Mouse (Mus musculus) kidney, embryonic 16.5 days (tissue): ENCODE data around the gene Tpm1. TPM values are rescaled to one million over a fixed set of nuclear protein-coding genes. Genes with fewer than 3 reads are reported as not detected.

Source experiments
- ATAC-seq: fragments of 200-750 bp; cut with Nextera tagmentation; 2 replicates; pipeline ENCODE4 v1.8.0; 2017; ENCODE audit warnings: moderate TSS enrichment; ENCODE audit not compliant: low FRiP score, low TSS enrichment
- H3K27ac ChIP-seq: fragments of 300-500 bp; sonication (generic); 2 replicates; pipeline ENCODE4 v1.5.1; 2014; ENCODE audit warnings: low read length
- H3K27me3 ChIP-seq: fragments of 300-500 bp; sonication (generic); 2 replicates; pipeline ENCODE4 v1.6.1; 2014; ENCODE audit warnings: low read length, control low read depth, mixed read lengths; ENCODE audit not compliant: insufficient read depth
- H3K36me3 ChIP-seq: fragments of 300-500 bp; sonication (generic); 2 replicates; pipeline ENCODE4 v1.6.1; 2014; ENCODE audit warnings: low read length, control low read depth, mixed read lengths; ENCODE audit not compliant: insufficient read depth
- H3K4me1 ChIP-seq: fragments of 300-500 bp; sonication (generic); 2 replicates; pipeline ENCODE4 v1.6.1; 2014; ENCODE audit warnings: low read length, control low read depth, mixed read lengths; ENCODE audit not compliant: insufficient read depth
- H3K4me2 ChIP-seq: fragments of 300-500 bp; sonication (generic); replicated peaks from 2 replicates; pipeline ENCODE4 v1.6.1; 2014; ENCODE audit warnings: low read depth, low read length
- H3K4me3 ChIP-seq: fragments of 300-500 bp; sonication (generic); 2 replicates; pipeline ENCODE4 v1.5.1; 2014; ENCODE audit warnings: mild to moderate bottlenecking, low read length
- H3K9ac ChIP-seq: fragments of 300-500 bp; sonication (generic); replicated peaks from 2 replicates; pipeline ENCODE4 v1.6.1; 2014; ENCODE audit warnings: low read length
- H3K9me3 ChIP-seq: fragments of 300-500 bp; sonication (generic); 2 replicates; pipeline ENCODE4 v1.6.1; 2016; ENCODE audit warnings: low read length, control low read depth
- WGBS: fragments of 180-500 bp; shearing (Covaris S2); extraction: QIAGEN DNeasy Blood & Tissue Kit; methylation state at CpG from one replicate; pipeline ENCODE4 v1.1.7; 2014; 5-methylcytosine and 5-hydroxymethylcytosine counted together
- polyA plus RNA-seq: library from polyadenylated mRNA; unstranded; fragments of >200 nt; fragmentation: Nextera tagmentation; extraction: Ambion mirVana; gene quantifications from 2 replicates; pipeline ENCODE4 v1.2.1, GENCODE M21; 2015

Gene Tpm1
- polyA plus RNA-seq, 1 experiment from 2014 or later, result 635 TPM

DNA sequence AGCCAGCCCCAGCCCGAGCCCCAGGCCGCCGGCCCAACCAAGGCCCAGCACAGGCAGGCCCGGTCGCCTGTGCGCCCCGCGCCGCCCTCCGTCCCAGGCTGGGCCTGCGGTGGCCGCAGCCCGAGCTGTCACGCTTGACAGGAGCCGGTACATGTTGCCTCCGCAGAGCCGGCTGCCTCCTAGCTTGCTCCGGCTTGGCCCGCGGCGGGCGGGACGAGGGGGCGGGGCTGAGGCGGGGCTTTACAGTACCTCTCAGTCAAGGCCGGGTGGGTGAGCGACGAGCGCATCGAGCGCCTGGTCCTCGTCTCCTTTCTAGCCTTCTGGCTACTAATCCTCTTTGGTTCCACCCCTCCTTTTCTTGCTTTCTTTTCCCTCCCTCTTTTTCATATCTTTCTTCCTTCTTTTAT lies 74.0 kb downstream of the Tpm1 start, which contains the start of gene Lactb:
Lactb (minus strand) TSS at position 246 of the 407 bp plus-strand sequence.
- Histone ChIP-seq H3K4me3 (peak within 1 kb of the TSS; percentile 94), H3K9ac (peak within 1 kb of the TSS; percentile 84), H3K9me3 (no peaks in the 10 kb centered on the region), H3K27me3 (no peaks in the 10 kb centered on the region), H3K4me2 (peak within 1 kb of the TSS; percentile 73), H3K36me3 (peaks cover 7% of the 10 kb centered on the region; the same call in 1 of the 2 replicates), H3K27ac (peak within 1 kb of the TSS; percentile 97), H3K4me1 (peaks cover 6% of the 10 kb centered on the region; the same call in 1 of the 2 replicates)
- ATAC-seq, result peak; percentile 97
- WGBS, result 0% methylated on average over 19 of the region's 32 CpGs

- ATAC-seq, result peak; percentile 97
- H3K36me3 ChIP-seq, result peaks cover 10% of the 10 kb centered on the region; the same call in 1 of the 2 replicates
- peak overlapping the region; percentile 73 for H3K4me2 ChIP-seq
- WGBS, result under 1% methylated on average over 41 of the region's 41 CpGs
- peak overlapping the region; percentile 94 for H3K4me3 ChIP-seq
- H3K27ac ChIP-seq, result peak overlapping the region; percentile 97
- H3K27me3 ChIP-seq, result no peaks in the 10 kb centered on the region
- peaks cover 6% of the 10 kb centered on the region; the same call in 1 of the 2 replicates for H3K4me1 ChIP-seq
- no peaks in the 10 kb centered on the region for H3K9me3 ChIP-seq
- peak overlapping the region; percentile 84 for H3K9ac ChIP-seq
Measured at GRCm38 (mm10) chr9:66974721-66975225, 74.4 kb downstream of the Tpm1 start.

Other genes with a start within 250 kb of the Tpm1 start
- gene Aph1c, start 214.7 kb downstream of the Tpm1 start, polyA plus RNA-seq, result 11.5 and 11.7 TPM in 2 replicates
- 27.0 and 27.8 TPM in 2 replicates for gene Rab8b, start 129.7 kb downstream of the Tpm1 start, polyA plus RNA-seq
- gene Rps27l, start 103.3 kb downstream of the Tpm1 start, polyA plus RNA-seq, result 585 and 609 TPM in 2 replicates
- 16.0 and 17.7 TPM in 2 replicates for gene Lactb, start 73.9 kb downstream of the Tpm1 start, polyA plus RNA-seq